Mouse (Mus musculus) urinary bladder, adult 2 months (tissue): ENCODE measurements around the gene Lrfn1. TPM values are rescaled to one million over a fixed set of nuclear protein-coding genes. Genes with fewer than 3 reads are reported as not detected.
"Not testable (repeated sequence)": the region's sequence is repeated elsewhere in the genome, so short reads cannot be mapped to it uniquely, and the experiment has no call there.

Source experiments
- DNase-seq: peaks from one replicate; pipeline ENCODE4 v3.0.0; 2022; ENCODE audit warnings: low spot score
- polyA plus RNA-seq: library from polyadenylated mRNA; depleted of rRNA; stranded (reverse); fragments of >200 nt; gene quantifications from 2 replicates; pipeline ENCODE4 v1.2.3, GENCODE M21; 2012; rRNA removed

Gene Lrfn1
- polyA plus RNA-seq, 1 experiment: 3.9 TPM

- not testable (repeated sequence) for DNase-seq
Measured at GRCm38 (mm10) chr7:28510405-28510974, 58.7 kb downstream of the Lrfn1 start, which contains the start of gene Ifnl2. Gene Ifnl2 (minus strand): TSS chr7:28510455.

DNA sequence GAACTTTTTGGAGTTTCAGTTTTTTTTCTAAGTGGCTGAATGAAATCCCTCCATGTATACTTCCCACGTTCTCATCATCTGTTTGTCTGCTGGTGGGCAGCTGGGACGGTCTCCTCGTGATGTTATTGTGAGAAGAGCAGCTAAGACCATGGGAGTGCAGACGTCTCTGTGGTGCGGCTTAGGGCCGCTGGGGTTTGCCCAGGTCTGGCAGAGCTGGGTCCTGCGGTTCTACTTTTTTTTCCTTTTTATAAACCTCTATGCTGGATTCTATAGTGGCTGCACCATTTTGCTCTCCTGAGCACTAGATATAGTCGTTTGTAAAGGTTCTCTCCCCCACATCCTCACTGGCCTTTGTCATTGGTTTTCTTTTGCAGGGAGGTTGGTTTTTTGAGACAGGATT lies 59.7 kb downstream of the Lrfn1 start:
- no peak for DNase-seq

Other genes starting within 250 kb of the Lrfn1 start
- gene Eid2, start 184.1 kb upstream of the Lrfn1 start, polyA plus RNA-seq: 14.8 and 15.6 TPM in 2 replicates
- gene Eid2b, start 174.2 kb upstream of the Lrfn1 start, polyA plus RNA-seq: 9.4 and 10.1 TPM in 2 replicates
- gene Selenov, start 160.8 kb upstream of the Lrfn1 start, polyA plus RNA-seq: 0.19 TPM in 1 of 2 replicates, not detected in the other
- not detected in 2 replicates for gene Dll3, start 149.7 kb upstream of the Lrfn1 start, polyA plus RNA-seq
- gene Timm50, start 139.9 kb upstream of the Lrfn1 start, polyA plus RNA-seq: 33.7 and 41.8 TPM in 2 replicates
- 60.7 and 72.5 TPM in 2 replicates for gene Supt5, start 113.2 kb upstream of the Lrfn1 start, polyA plus RNA-seq
- gene Rps16, start 101.3 kb upstream of the Lrfn1 start, polyA plus RNA-seq: 1,939 and 2,023 TPM in 2 replicates
- gene Plekhg2, start 79.4 kb upstream of the Lrfn1 start, polyA plus RNA-seq: 11.7 and 23.9 TPM in 2 replicates
- 33.5 and 34.1 TPM in 2 replicates for gene Zfp36, start 71.7 kb upstream of the Lrfn1 start, polyA plus RNA-seq
- gene Med29, start 59.3 kb upstream of the Lrfn1 start, polyA plus RNA-seq: 25.6 and 30.8 TPM in 2 replicates
- gene Paf1, start 59.0 kb upstream of the Lrfn1 start, polyA plus RNA-seq: 108 and 130 TPM in 2 replicates
- gene Gmfg, start 14.5 kb upstream of the Lrfn1 start, polyA plus RNA-seq: 18.6 and 20.7 TPM in 2 replicates
- not detected in 2 replicates for gene Ifnl2, start 58.5 kb downstream of the Lrfn1 start, polyA plus RNA-seq
- not detected in 2 replicates for gene Ifnl3, start 70.9 kb downstream of the Lrfn1 start, polyA plus RNA-seq
- gene Sycn, start 88.9 kb downstream of the Lrfn1 start, polyA plus RNA-seq: 0.27 TPM in 1 of 2 replicates, not detected in the other
- gene Nccrp1, start 95.3 kb downstream of the Lrfn1 start, polyA plus RNA-seq: 0.67 and 1.1 TPM in 2 replicates
- gene Samd4b, start 146.2 kb downstream of the Lrfn1 start, polyA plus RNA-seq: 49.9 and 54.5 TPM in 2 replicates
- 24.7 and 31.3 TPM in 2 replicates for gene Pak4, start 146.2 kb downstream of the Lrfn1 start, polyA plus RNA-seq
- gene Acp7, start 179.4 kb downstream of the Lrfn1 start, polyA plus RNA-seq: not detected in 2 replicates
- 9.4 and 12.6 TPM in 2 replicates for gene Fbxo27, start 240.9 kb downstream of the Lrfn1 start, polyA plus RNA-seq